Mouse (Mus musculus): ENCODE data around the gene Prkn. TPM values are rescaled to one million over a fixed set of nuclear protein-coding genes. Genes with fewer than 3 reads are reported as not detected.

The Prkn gene
- total and polyA plus RNA-seq, 3 experiments = 0.39 to 0.50 TPM; not detected in 1

DNA sequence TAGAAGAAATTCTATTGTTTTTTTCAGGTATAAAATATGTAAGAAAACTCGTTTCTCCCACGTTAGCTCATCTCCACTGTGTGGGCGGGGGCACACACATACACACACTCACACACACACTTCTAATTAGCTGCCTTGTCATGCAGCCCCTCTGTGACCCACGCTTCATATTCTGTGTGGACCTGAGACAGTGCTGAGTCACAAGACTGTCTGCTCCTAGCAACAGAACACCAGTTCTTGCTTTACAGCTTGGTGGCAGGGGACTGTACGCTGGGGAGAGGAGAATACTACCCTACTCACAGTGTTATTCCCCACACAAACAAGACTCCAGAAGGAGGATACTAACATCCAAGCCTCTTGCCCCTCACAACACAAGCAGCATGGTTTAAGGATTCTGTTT lies 1200.4 kb downstream of the Prkn start:
- DNase-seq (ENCODE audit: low read depth, low spot score) = peak; percentile 20
- Histone ChIP-seq H3K79me2 (ENCODE audit: control insufficient read depth, insufficient read depth, low read length, poor library complexity) (no peaks in the 10 kb centered on the region), H3K4me1 (ENCODE audit: control insufficient read depth in 1 of 2, insufficient read depth in 2 of 2, low read length in 2 of 2) (peaks cover 0 to 29% of the 10 kb centered on the region in 2 experiments; a peak in 2 of 4 replicates), H3K9me3 (replicated peaks; ENCODE audit: insufficient read depth, low read length) (no peaks in the 10 kb centered on the region), H3K9ac (ENCODE audit: control insufficient read depth, low read depth, low read length, poor library complexity, severe bottlenecking) (no peak overlapping the region), H3K4me3 (ENCODE audit: control insufficient read depth in 1 of 2, insufficient read depth in 1 of 2, low read depth in 2 of 2, low read length in 2 of 2) (no peak overlapping the region), H3K27ac (ENCODE audit: control insufficient read depth, low read depth, low read length) (no peak overlapping the region), H3K36me3 (ENCODE audit: control insufficient read depth in 1 of 2, insufficient read depth in 2 of 2, low read length in 2 of 2) (peaks cover 0 to 16% of the 10 kb centered on the region in 2 experiments; a peak in 2 of 4 replicates), H3K27me3 (ENCODE audit: control insufficient read depth in 1 of 2, insufficient read depth in 2 of 2, low read length in 2 of 2) (no peaks in the 10 kb centered on the region)
- no peak for TF ChIP-seq E2F4 (IDR thresholded peaks at IDR 0.05; ENCODE audit: borderline replicate concordance, low read depth, low read length)
- TF ChIP-seq USF2 (IDR thresholded peaks at IDR 0.05; ENCODE audit: borderline replicate concordance in 1 of 2, insufficient read depth in 1 of 2, low read depth in 1 of 2, low read length in 2 of 2) = no peak
- TF ChIP-seq MAFK (IDR thresholded peaks at IDR 0.05; ENCODE audit: borderline replicate concordance, low read depth, low read length) = no peak
- TF ChIP-seq CTCF (IDR thresholded peaks at IDR 0.05 in 2 of 3, conservative IDR thresholded peaks at IDR 0.05 in 1 of 3; ENCODE audit: control insufficient read depth in 1 of 3, insufficient read depth in 1 of 3, low read depth in 2 of 3, low read length in 3 of 3, poor library complexity in 1 of 3, severe bottlenecking in 1 of 3) = no peak

DNA sequence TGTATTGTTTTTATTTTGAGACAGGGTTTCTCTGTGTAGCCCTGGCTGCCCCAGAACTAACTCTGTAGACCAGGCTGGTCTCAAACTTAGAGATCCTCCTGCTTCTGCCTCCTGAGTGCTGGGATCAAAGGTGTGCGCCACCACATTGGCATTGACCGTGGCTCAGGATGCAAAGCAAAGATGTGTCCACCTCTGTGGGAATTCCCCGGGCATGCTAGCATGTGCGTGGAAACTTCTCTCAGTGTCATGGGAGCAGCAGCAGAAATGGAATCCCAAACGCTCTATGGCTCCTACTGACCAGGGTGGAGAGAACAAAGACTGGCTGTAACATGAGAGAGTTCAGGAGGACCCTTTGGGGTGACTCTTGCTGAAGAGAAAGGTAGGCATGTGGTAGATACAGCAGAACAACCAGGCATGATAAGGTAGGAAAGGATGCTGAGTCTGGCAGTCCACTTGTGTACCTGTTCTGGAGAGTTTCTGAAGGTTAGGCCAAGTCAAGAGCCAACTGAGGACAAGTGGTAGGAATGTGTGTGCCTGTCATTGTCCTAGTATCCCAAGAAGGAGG lies 1201.0 kb downstream of the Prkn start:
- Histone ChIP-seq H3K9me3 (replicated peaks; ENCODE audit: insufficient read depth, low read length) (no peaks in the 10 kb centered on the region), H3K27ac (ENCODE audit: control insufficient read depth, low read depth, low read length) (no peak overlapping the region), H3K9ac (ENCODE audit: control insufficient read depth, low read depth, low read length, poor library complexity, severe bottlenecking) (no peak overlapping the region), H3K79me2 (ENCODE audit: control insufficient read depth, insufficient read depth, low read length, poor library complexity) (no peaks in the 10 kb centered on the region), H3K4me3 (ENCODE audit: control insufficient read depth in 1 of 2, insufficient read depth in 1 of 2, low read depth in 2 of 2, low read length in 2 of 2) (no peak overlapping the region), H3K27me3 (ENCODE audit: control insufficient read depth in 1 of 2, insufficient read depth in 2 of 2, low read length in 2 of 2) (no peaks in the 10 kb centered on the region), H3K4me1 (ENCODE audit: control insufficient read depth in 1 of 2, insufficient read depth in 2 of 2, low read length in 2 of 2) (peaks cover 0 to 33% of the 10 kb centered on the region in 2 experiments; a peak in 2 of 4 replicates), H3K36me3 (ENCODE audit: control insufficient read depth in 1 of 2, insufficient read depth in 2 of 2, low read length in 2 of 2) (peaks cover 0 to 16% of the 10 kb centered on the region in 2 experiments; a peak in 2 of 4 replicates)
- DNase-seq (ENCODE audit: low read depth, low spot score) = no peak
- TF ChIP-seq MYC (IDR thresholded peaks at IDR 0.05; ENCODE audit: low read depth, low read length) (no peak), NRF1 (IDR thresholded peaks at IDR 0.05; ENCODE audit: insufficient read depth, low read depth, low read length, poor library complexity, severe bottlenecking) (no peak), KAT2A (conservative IDR thresholded peaks at IDR 0.05; ENCODE audit: low read depth, low read length) (no peak), MAX (IDR thresholded peaks at IDR 0.05; ENCODE audit: low read length) (no peak), JUND (IDR thresholded peaks at IDR 0.05; ENCODE audit: low read depth, low read length) (no peak), TBP (IDR thresholded peaks at IDR 0.05; ENCODE audit: low read depth, low read length) (no peak), MXI1 (IDR thresholded peaks at IDR 0.05; ENCODE audit: low read depth, low read length) (no peak), CHD2 (IDR thresholded peaks at IDR 0.05; ENCODE audit: low read length) (no peak), ZMIZ1 (IDR thresholded peaks at IDR 0.05; ENCODE audit: low read depth, low read length) (no peak), UBTF (IDR thresholded peaks at IDR 0.05; ENCODE audit: borderline replicate concordance, insufficient read depth, low read depth, low read length) (no peak), POLR2AphosphoS2 (IDR thresholded peaks at IDR 0.05; ENCODE audit: low read length) (no peak), TCF12 (IDR thresholded peaks at IDR 0.05; ENCODE audit: low read depth, low read length) (no peak), RAD21 (IDR thresholded peaks at IDR 0.05; ENCODE audit: low read depth, low read length) (no peak), SMC3 (IDR thresholded peaks at IDR 0.05; ENCODE audit: low read depth, low read length) (no peak), TAL1 (IDR thresholded peaks at IDR 0.05; ENCODE audit: low read length) (no peak)

Measured in MEL (cell line).